Mouse (Mus musculus) lung, postnatal 36 days (tissue): ENCODE measurements at regions not wholly inside any gene's neighbourhood (a gene's known extent, or its start where the extent isn't known, plus 50 kb on each side); places are given as distances from the start of the nearest gene placed in this dataset.
"Not testable (repeated sequence)": the region's sequence is repeated elsewhere in the genome, so short reads cannot be mapped to it uniquely, and the experiment has no call there.

Experiments
- DNase-seq: peaks from one replicate; pipeline ENCODE4 v3.0.0; 2022; ENCODE audit warnings: mixed read lengths

DNA sequence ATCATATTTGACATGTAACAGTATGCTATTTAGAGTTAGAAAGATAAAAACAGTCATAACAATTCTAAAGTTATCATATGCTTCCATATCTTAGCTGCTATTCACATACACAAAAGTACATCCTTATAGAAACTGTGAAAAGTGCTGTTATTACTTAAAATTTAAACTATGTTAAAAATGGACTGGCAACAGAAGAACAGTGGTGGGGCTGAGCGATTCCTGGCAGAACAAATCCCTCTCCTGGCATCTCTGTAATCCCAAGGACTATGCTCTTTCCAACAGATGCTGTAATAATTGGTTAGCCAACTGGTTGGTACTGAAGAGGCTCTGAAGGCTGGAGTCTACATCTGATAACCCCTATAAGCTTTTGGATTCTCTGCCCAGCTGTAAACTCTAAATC is 393.0 kb upstream of the Slc39a10 start:
- DNase-seq, result no peak

- DNase-seq, result no peak
These were observed 385.8 kb upstream of the Slc39a10 start for GRCm38 (mm10) chr1:47278321-47279020.

DNA sequence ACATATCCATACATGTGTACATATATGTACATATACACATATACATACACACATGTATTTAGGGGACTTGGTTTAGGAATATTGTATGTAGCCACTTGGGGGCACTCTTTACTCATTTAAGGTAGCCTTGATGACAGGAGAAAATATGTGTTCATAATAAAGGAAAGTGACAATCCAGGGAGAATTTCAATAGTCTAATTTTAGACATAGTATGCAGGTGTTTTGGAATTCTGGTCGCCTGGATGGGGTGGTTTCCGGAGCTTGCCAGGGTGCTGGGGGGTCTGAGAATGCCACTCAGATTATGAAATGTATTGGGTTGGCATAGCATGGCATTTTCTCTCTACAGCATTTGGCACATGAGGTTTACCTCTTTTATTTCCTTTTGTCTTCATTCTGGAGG is 385.2 kb upstream of the Slc39a10 start:
- DNase-seq, result peak; percentile 3

DNA sequence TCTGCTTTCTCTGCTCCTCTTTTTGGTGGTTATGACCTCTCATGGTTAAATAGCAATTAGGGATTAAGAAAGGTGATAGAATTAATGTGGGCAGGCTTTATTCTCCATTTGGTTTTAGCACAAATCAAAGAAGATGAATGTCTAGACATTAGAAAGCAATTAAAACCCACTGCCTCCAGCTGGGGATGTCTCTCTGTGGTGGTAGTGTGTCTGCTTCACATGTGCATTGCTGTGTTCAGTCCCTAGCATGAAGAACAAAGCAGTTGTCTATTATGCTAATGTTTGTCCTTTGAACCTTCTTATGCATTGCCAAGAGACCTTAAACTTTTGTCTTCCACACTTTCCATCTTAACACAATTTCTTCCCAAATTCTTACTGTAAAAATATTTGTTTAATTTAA is 379.5 kb upstream of the Slc39a10 start:
- DNase-seq, result no peak

GRCm38 (mm10) chr1:47263611-47264010 is 371.0 kb upstream of the Slc39a10 start:
- DNase-seq, result no peak

DNA sequence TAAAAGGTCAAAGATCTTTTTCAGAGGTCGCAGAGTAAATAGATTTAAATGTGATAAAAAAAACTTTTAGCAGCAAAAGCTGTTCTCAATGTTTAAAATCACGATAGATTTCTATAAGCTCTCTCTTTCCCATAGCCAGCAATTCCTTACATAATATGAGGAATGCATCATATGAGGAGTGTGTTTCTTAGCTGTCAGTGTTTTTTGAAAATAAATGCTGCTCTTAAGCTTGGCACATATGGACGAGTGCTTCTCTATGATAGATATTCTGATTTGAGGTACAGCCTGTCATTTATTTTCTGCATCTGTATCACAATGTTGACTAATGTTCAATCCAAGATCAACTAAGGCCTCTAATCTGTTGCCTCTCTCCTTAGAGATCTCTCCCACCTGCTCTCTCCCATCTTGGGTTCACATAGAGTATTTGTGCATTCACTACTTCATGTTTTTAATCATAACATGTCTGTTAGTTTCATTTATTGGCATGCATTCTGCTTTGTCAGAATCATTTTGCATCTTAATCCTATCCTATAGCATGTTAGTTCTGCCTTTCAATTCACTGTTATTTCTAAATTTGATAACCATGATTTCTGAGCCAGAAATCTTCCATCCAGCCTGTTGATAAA is 369.0 kb upstream of the Slc39a10 start:
- no peak for DNase-seq

GRCm38 (mm10) chr1:47250706-47251105 is 358.1 kb upstream of the Slc39a10 start:
- DNase-seq, result not testable (repeated sequence)

DNA sequence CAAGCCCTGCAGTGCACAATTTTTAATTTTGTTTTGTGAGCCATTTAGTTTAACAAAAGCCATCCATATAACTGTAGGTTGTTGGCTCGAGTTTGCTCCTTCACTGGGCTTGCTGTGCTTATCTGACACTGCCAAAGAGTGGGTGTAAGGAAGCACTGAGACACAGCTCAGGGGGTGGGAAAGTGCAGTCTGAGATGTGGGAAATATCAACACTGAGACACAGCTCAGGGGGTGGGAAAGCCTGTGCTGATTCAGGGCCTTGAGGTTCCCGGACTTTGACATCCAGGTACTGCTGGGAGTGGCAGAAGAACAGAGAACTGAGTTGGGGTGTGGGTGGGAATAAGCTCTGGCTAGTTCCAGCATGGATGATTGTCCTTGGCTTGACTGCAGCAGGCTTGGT is 324.4 kb upstream of the Slc39a10 start:
- DNase-seq, result no peak

DNA sequence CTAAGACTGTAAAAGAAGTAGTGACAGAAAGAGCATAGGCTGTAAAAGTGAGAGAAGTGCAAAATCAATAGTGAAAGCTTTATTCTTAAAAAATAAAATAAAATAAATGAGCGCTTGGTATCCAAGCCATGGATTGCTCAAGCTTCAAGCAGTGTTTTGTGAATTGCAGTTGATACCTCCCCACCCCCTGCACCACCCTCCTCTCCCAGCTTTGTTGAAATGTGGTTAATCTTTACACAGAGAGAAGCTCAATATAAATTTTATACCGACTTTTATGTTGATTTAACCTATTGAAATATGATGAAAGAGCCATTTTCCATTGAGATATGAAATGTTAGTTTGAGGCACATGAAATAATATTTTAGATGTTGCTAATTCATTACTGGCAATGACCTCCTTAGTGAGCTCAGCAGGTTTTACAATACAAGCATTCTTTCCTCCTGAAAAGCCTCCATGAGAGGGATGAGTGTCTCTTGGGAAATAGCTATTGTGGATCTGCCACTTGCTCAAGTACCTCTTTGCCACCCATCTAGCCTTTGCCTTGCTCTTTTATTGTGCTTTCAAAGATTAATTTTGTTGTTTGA is 323.9 kb upstream of the Slc39a10 start:
- peak; percentile 2 for DNase-seq

DNA sequence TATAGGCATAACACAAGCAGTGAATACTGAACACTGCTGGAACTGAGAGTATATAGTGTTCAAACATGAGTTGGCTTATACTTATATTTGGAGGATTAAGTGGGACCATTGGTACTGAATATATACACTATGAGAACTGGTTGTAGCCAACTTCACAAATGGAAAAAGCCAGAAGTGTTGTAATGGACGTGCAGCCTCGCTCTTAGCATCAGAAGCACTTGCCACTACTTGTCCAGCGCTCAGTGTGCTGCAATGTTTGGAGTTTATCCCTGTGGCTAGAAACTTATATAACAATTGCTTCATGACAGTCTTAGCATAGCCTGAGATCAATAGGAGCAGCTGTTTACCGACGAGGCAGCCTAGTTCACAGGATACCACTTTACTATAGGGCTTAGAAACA is 320.8 kb upstream of the Slc39a10 start:
- no peak for DNase-seq

- DNase-seq, result no peak
These were observed 300.3 kb upstream of the Slc39a10 start for GRCm38 (mm10) chr1:47193001-47193400.

GRCm38 (mm10) chr1:47164417-47164816 is 271.8 kb upstream of the Slc39a10 start:
- no peak for DNase-seq

DNA sequence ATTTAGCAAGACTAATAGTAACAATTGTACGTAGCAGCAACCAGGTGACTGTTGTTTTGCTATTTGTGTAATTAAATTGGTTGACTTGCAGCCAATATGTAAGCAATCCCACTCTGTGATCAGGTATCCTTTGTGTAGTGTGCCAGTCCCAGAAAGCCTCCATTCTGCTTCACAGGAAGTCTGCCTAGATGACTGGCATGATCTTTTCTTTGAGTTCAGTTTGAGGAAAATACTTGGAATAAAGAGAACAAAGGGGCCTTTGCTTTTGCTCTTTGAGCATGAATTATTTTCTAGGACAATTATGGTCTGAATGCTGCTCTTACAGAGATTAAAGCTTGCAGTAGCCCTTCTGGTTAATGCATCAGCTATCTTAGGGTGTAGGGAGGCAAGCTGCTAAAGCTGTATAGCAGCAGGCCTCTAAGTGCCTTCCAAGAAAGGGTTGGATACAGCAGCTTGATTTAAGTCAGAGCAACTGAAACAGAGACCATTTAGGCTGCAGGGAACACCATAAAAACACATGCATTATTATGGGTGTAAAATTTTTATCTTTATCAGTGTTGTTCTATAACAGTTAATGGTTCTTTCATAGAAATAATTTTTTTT is 271.3 kb upstream of the Slc39a10 start:
- DNase-seq, result no peak

- not testable (repeated sequence) for DNase-seq
These were observed 237.4 kb upstream of the Slc39a10 start for GRCm38 (mm10) chr1:47130031-47130430.

GRCm38 (mm10) chr1:47119636-47120035 is 227.0 kb upstream of the Slc39a10 start:
- no peak for DNase-seq

DNA sequence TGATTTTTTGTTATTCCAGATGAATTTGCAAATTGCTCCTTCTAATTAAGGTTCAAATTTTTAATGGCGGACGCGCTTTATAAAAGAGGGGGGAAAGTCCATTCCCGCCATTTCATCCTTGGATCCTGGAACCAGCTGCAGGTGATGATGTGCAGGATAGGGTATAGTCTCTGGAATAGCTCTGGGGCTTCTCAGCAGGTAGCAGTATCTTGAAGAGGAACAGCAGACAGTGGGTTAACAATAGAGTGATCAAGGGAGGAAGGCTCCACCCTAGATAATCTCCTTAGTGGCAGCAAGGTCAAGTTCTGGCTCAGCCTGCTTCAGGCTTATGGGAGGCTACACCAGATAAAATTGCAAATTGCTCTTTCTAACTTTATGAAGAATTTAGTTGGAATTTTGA is 224.0 kb upstream of the Slc39a10 start:
- not testable (repeated sequence) for DNase-seq

GRCm38 (mm10) chr1:47112494-47112893 is 219.8 kb upstream of the Slc39a10 start:
- no peak for DNase-seq

DNA sequence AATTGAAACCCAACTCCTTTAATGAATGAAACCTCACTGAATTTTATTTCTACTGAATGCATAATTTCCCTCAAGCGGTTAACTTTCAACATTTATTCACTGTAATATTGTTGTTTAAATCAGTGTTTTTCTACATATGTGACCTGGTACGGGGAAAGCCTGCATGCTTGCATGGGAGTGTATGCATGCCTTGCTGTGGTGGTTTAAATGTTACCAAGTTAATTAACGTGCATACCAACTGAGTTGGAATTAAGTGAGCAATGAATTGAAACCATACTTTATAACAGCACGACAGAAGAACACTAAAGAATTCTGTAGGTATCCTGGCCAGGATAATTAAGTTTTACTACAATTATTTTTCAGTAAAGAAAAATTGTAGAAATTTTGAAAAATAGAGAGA is 211.4 kb upstream of the Slc39a10 start:
- DNase-seq, result no peak

DNA sequence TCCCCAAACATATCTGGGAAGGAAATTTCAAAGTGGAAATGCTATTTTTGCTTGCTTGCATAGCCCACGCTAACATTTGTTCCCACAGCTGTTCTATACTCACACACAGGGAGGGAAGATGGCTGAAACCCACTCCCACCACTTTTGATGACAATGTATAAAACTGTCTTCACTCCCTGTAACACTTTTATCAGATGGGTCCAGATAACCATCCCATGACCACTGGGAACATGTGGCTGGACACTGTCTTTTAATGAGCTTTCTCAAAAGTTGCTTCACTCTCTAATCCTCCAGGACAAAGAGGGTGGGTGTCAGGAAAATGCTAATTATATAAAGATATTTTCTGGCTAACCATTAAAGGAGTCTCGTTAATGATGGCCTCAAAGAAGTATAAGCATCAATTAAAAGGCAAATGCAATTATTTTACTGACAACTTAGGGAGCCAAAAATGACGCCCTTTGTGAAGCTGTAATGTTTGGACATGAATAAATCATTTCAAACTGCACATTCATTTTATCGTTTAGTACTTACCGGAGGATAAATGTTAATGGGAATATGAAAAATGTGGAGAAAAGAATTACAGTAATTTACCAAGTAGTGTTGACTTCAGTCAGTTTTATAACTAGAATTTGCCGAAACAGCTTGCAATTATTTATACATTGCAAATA is 210.8 kb upstream of the Slc39a10 start:
- DNase-seq, result no peak

- no peak for DNase-seq
These were observed 204.7 kb upstream of the Slc39a10 start for GRCm38 (mm10) chr1:47097084-47097996.

- no peak for DNase-seq
These were observed 201.8 kb upstream of the Slc39a10 start for GRCm38 (mm10) chr1:47094498-47094897.

DNA sequence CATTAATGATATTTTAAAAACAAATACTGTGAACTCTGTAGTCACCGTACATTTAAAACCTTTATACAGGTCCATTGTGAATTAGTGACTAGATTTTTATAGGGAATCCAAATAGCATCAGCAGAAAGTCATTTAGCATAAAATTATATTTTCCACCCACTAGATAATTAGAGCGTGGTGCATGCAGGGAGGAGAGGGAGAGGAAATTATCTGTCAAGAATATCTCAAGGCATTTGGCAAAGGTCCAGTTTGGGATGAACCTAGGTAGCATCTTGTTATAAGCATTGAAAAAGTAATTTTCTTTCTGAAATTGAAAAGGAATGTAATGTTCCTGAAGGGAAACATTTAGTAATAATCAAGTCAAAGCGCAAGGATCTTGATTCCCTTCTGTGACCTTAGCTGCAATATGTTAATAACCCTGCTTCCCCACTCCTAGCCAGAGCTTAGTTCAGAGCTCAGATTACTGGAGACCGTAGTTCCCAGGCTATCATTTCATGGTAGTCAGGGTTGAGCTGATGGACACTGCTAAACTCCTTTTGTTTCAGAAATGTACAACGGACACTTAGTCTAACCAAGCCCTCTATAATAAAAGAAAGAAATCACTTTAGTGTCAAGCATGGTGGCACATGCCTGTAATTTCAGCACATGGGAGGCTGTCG is 200.8 kb upstream of the Slc39a10 start:
- DNase-seq, result no peak
